Mouse (Mus musculus) Patski (cell line): ENCODE measurements at regions not wholly inside any gene's neighbourhood (a gene's known extent, or its start where the extent isn't known, plus 50 kb on each side); places are given as distances from the start of the nearest gene placed in this dataset.
A peak's percentile ranks its signal among the peaks of the same experiment; 100 is the strongest.

Experiments used
- ATAC-seq: fragments of 100-300 bp; one replicate; pipeline ENCODE4 v1.8.0; 2021
- CTCF ChIA-PET: fragments of 350-600 bp; sonication (Branson Sonifier 250); formaldehyde crosslinking; loops from one replicate; lab custom pipeline; 2022; ENCODE audit warnings: inconsistent platforms; lab: Charles Lee
- POLR2A ChIA-PET: fragments of 350-600 bp; sonication (Branson Sonifier 250); formaldehyde crosslinking; loops from one replicate; lab custom pipeline; 2022; ENCODE audit warnings: antibody characterized with exemption, inconsistent platforms; lab: Charles Lee
- DNase-seq: peaks from one replicate; pipeline ENCODE4 v3.0.0-alpha.2; 2011; ENCODE audit warnings: low read depth, low spot score
- H3K27me3 ChIP-seq: fragments of 371-371 bp; one replicate; pipeline ENCODE4 v1.5.1; 2021
- CTCF ChIP-seq: fragments of 100-300 bp; IDR thresholded peaks from one replicate; pipeline ENCODE4 v1.5.1; 2021
- in situ Hi-C: fragments of 300-500 bp; cut with MboI; formaldehyde crosslinking; loops from 3 replicates; pipeline ENCODE4 v1.11.1; 2018; ENCODE audit warnings: low pct_unique_long_range_greater_than_20kb, mixed read lengths

DNA sequence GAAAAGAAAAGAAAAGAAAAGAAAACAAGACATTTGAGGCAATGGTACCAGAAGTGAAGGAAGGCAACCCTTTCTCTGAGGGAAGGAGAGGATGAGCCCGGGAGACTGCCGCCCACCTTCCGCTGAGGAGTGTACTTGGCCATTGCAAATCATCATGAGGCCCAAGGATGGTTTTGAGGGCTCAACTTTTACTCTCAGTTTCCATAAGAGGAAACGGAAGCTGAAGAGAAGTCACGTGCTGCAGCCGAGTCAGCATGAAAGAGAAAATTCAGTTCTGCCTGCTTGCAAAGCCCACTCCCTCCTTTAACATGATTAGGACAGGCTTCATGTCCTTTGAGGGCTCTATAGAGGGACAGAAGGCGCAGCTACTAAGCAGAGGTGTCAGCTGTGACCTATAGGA lies 127.1 kb downstream of the Klf6 start:
- ChIA-PET POLR2A (no interaction called here), CTCF (no interaction called here)
- no peak for TF ChIP-seq CTCF
- no peak for DNase-seq
- in situ Hi-C loops: no loop called here
- no peak for ATAC-seq
- no peaks in the 10 kb centered on the region for H3K27me3 ChIP-seq

DNA sequence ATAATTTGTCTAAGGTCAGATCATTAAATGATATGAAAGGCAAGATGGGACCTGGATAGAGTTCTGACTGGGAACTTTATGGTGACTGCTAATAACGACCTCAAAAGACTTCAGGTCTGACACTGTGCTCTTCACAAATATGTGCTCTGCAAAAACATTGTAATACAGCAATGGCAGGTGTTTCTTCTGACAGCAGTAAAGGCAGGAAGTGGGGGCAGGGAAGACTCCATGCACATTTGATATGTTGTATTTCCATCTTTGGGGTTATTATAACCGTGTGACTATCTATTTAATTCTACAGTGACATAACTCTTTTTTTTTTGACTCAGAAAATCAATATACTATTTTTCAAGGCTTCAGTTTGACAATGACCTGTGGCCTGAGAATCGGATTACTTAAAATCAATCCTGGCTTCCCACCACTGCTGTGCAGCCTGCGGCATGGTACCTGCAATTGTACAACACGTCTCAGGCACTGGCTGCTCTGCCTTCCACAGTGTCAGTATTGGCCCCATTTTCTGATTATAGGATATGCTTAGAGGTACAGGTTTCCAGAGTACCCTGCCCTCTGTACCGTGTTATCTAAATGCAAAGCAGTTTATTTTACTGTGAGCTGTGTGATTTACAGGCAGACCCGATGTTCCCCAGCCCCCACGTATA lies 139.4 kb downstream of the Klf6 start:
- DNase-seq (no peak), ATAC-seq (no peak)
- POLR2A ChIA-PET: no interaction called here
- CTCF ChIA-PET: no interaction called here
- in situ Hi-C loops: no loop called here
- H3K27me3 ChIP-seq: no peaks in the 10 kb centered on the region
- no peak for TF ChIP-seq CTCF

DNA sequence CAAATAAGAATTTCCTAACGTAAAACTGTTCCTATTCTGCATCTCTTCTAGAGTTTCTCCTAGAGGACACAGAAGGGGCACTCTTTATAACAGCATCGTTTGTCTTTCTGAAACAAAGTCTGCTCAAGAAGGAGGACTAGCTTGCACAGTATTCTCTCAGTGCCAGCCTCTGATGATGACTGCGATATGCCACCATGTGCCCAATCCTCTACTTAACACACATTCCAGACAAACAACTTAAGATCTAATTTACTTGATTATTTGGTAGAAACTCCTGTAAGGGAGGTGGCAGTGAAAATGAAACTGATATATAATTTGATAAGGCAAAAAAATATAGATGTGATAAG lies 139.9 kb downstream of the Klf6 start:
- DNase-seq (no peak), ATAC-seq (no peak)
- no peaks in the 10 kb centered on the region for H3K27me3 ChIP-seq
- in situ Hi-C loops: no loop called here
- POLR2A ChIA-PET: no interaction called here
- TF ChIP-seq CTCF: no peak
- CTCF ChIA-PET: no interaction called here

DNA sequence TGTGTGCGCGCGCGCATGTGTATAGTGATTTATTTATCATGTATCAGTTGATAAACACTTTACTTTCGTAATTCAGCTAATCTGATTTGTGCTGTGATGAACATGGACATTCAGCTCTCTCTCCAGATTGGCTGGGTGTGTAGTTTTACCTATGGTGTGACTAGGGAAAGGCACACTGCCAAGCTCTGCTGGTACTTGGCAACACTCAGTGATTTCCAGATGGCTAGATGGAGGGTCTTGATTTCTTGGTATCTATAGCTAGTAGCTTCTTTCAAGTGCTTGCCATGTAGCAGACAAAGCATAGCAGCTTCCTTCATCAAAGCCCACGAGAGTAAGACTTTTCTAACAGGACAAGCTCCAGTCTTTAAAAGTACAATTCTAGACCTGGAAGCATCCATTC lies 144.6 kb downstream of the Klf6 start:
- ChIA-PET POLR2A (no interaction called here), CTCF (interaction anchor here (1.0 to 1.2 kb wide), 3 partner anchors 9 to 56 kb away, joined by 3 read pairs; no protein-coding TSS in a partner anchor)
- TF ChIP-seq CTCF: no peak
- ATAC-seq: no peak
- no peak for DNase-seq
- in situ Hi-C loops: no loop called here
- H3K27me3 ChIP-seq: no peaks in the 10 kb centered on the region

DNA sequence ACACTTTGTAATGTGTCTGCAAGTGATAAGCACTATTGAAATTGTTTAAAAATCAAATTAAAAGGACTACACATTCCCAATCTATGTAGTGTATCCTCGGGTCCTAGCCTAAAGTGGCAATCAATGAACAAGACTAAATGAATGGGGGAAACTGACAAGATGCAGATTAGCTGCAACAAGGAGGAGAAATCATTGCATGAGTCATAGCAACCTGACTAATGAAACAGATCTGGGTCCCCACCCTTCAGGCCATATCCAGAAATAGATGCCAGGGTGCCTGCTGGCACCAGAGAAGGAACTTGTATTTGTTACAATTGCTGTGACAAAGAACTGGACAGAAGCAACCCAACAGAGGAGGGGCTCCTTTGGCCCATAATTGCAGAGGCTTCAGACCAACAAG lies 148.4 kb downstream of the Klf6 start:
- POLR2A ChIA-PET: no interaction called here
- H3K27me3 ChIP-seq: no peaks in the 10 kb centered on the region
- no peak for DNase-seq
- no peak for ATAC-seq
- in situ Hi-C loops: no loop called here
- no peak for TF ChIP-seq CTCF
- CTCF ChIA-PET: no interaction called here

DNA sequence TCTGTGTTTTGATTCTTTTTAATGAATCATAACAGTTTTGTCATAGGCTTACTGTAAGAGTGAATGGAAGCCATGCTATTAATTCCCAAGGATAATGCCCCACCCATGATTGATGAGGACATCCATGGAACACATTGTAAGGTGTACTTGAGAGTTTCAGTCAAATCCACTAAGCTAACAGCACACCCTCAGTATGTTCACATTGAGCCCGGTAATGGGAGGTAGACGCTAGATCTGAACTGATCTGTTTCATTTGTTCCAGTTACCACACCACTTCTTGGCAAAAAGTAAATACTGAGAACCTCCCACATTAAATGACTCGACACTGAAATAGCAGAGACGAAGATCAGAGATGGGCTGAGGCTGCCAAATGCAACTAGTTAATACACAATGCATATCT lies 165.9 kb downstream of the Klf6 start:
- H3K27me3 ChIP-seq: no peaks in the 10 kb centered on the region
- DNase-seq: no peak
- in situ Hi-C loops: no loop called here
- no peak for ATAC-seq
- no peak for TF ChIP-seq CTCF
- POLR2A ChIA-PET: interaction anchor here (0.6 kb wide), 1 partner anchor 156 kb away, joined by 4 read pairs; no protein-coding TSS in a partner anchor
- CTCF ChIA-PET: no interaction called here

DNA sequence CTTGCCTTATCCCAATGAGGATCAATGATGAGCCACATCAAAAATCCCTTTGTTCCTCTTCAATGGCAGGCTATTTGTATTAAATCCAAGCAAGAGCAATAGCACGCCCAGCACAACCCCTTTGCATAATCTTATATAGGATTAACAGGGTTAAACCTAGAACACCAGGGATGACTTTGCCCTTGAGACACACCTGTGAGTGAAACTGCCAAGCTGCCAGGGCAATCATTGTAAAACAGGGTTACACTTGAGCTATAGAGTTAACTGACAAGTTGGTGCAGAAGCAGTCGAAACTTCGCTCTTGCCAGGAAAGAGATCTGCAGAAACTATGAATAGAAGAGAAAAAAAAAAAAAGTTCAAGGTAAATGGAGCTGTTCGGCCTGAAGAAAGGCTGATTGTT lies 167.6 kb downstream of the Klf6 start:
- DNase-seq (no peak), ATAC-seq (no peak)
- CTCF ChIA-PET: interaction anchor here (1.0 to 1.2 kb wide), 3 partner anchors 9 to 24 kb away, joined by 3 read pairs; no protein-coding TSS in a partner anchor
- H3K27me3 ChIP-seq: no peaks in the 10 kb centered on the region
- POLR2A ChIA-PET: no interaction called here
- in situ Hi-C loops: no loop called here
- no peak for TF ChIP-seq CTCF

DNA sequence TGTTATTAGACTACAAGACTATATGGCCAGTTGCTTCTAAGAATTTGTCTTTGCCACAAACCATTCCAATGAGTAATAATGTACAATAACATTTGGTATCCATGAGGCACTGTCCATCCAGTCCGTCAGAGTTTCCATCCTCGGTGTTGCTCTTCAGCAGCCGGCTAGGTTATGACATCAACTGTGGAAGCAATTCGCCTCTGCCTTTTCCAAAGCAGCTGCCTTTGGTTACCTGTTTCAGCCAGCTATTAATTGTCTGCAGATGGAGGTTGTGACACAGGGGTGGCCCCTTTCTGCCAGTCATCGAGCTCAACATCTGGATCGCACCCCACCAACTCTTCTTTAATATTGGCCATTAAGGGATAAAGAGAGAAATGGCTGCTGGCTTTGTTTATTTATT lies 168.2 kb downstream of the Klf6 start:
- no peaks in the 10 kb centered on the region for H3K27me3 ChIP-seq
- TF ChIP-seq CTCF: no peak
- ChIA-PET POLR2A (no interaction called here), CTCF (interaction anchor here (1.0 to 1.2 kb wide), 3 partner anchors 10 to 24 kb away, joined by 3 read pairs; no protein-coding TSS in a partner anchor)
- DNase-seq (no peak), ATAC-seq (no peak)
- in situ Hi-C loops: no loop called here

DNA sequence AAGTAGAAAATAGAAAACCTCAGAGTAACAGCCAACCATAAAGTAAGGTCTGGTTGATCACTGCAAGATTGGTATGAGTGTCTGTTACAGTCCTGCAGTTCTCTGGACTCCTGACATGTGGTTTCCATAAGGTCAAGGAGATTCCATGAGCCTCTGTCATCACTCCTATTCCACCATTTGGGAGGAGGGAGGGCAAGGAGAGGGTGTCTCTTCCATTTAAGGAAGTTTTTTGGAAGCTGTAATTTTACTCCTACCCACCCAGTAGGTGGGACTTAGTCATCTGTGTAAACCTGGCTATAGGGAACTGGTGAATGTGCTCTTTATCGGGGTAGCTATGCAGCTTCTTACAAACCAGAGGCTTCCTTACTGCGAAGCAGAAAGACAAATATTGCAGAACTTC lies 168.8 kb downstream of the Klf6 start:
- TF ChIP-seq CTCF: no peak
- ATAC-seq: peak; percentile 73
- CTCF ChIA-PET: interaction anchor here (0.9 to 1.6 kb wide), 4 partner anchors 13 to 141 kb away, joined by 3 read pairs; no protein-coding TSS in a partner anchor
- in situ Hi-C loops: no loop called here
- no peaks in the 10 kb centered on the region for H3K27me3 ChIP-seq
- no peak for DNase-seq
- POLR2A ChIA-PET: no interaction called here

DNA sequence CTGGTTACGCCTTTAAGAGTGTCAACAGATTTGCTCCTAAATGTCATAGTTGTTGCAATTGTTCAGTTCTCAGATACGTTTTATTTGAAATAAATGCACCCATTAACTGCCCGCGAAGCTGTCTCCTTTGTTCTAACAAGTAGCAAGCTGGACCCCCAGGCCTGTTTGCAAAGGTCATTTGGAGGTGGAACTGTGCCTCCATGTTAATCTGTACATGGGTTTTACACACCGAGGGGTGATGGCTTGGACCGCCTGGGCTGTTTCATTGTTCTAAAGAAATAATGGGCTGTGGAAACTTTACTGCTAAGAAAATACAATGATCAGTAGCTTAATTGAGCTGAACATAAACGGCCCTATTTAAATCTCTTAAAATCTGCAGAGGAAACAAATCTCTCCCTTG lies 178.8 kb downstream of the Klf6 start:
- ATAC-seq (no peak), DNase-seq (no peak)
- no peaks in the 10 kb centered on the region for H3K27me3 ChIP-seq
- in situ Hi-C loops: no loop called here
- no peak for TF ChIP-seq CTCF
- ChIA-PET POLR2A (interaction anchor here (1.5 kb wide), 1 partner anchor 174 kb away, joined by 3 read pairs; no protein-coding TSS in a partner anchor), CTCF (no interaction called here)

DNA sequence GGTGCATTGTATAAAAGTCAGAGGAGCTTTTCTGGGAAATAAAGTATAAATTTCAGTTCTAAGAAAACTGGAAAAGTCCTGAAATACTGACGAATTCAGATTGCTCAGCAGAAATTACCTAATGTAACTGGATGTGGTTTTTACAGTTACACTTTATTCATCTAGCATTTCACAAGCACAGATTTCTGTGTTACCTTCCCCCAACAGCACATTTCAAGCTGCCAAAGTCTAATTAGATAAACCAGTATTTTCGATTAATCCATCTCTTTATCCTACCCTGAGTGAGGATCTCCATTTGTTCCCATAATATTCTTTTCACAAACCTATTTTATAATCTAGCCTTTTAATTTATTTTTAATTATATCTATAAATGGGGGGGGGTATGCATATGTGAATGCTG lies 179.4 kb downstream of the Klf6 start:
- ChIA-PET CTCF (no interaction called here), POLR2A (interaction anchor here (1.5 kb wide), 1 partner anchor 174 kb away, joined by 3 read pairs; no protein-coding TSS in a partner anchor)
- no peak for ATAC-seq
- in situ Hi-C loops: no loop called here
- no peaks in the 10 kb centered on the region for H3K27me3 ChIP-seq
- no peak for DNase-seq
- no peak for TF ChIP-seq CTCF

DNA sequence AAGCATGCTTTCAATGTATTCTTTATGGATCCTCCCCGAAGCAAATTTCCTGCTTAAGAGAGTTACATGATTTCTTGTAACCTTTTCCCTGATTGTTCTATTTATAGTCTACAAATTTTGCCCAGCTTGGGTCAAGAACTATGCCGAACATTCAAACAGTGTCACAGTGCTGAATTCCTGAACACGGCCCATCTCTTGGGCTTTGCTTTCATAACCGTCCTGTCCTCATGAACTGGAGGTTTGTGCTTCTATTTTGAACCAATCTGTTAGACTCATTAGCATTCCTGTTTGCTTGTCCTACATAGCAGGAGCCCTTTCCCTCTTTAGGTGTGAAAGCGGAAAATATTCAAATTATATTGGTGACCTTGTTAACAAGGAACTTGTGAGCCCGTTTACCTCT lies 181.2 kb downstream of the Klf6 start:
- POLR2A ChIA-PET: no interaction called here
- CTCF ChIA-PET: interaction anchor here (0.9 to 1.2 kb wide), 2 partner anchors 11 to 165 kb away, joined by 3 read pairs; no protein-coding TSS in a partner anchor
- H3K27me3 ChIP-seq: no peaks in the 10 kb centered on the region
- ATAC-seq (no peak), DNase-seq (no peak)
- in situ Hi-C loops: no loop called here
- TF ChIP-seq CTCF: no peak
